Mouse (Mus musculus): Measurements from ENCODE around the gene Celf2. TPM values are rescaled to one million over a fixed set of nuclear protein-coding genes. Genes with fewer than 3 reads are reported as not detected.
"Not testable (repeated sequence)": the region's sequence is repeated elsewhere in the genome, so short reads cannot be mapped to it uniquely, and the experiment has no call there.

Gene Celf2
- total RNA-seq, 2 experiments from 2014 or later: 53.5 to 58.8 TPM

GRCm38 (mm10) chr2:7262668-7263067 is 246.7 kb downstream of the Celf2 start:
- DNase-seq: not testable (repeated sequence)

GRCm38 (mm10) chr2:7260186-7260585 is 249.2 kb downstream of the Celf2 start:
- peak; percentile 59 for DNase-seq

GRCm38 (mm10) chr2:7259616-7260015 is 249.7 kb downstream of the Celf2 start:
- DNase-seq: peak; percentile 7

GRCm38 (mm10) chr2:7256023-7256422 is 253.3 kb downstream of the Celf2 start:
- DNase-seq: no peak

GRCm38 (mm10) chr2:7255386-7255785 is 254.0 kb downstream of the Celf2 start:
- DNase-seq: no peak

GRCm38 (mm10) chr2:7250314-7250713 is 259.0 kb downstream of the Celf2 start:
- no peak for DNase-seq

GRCm38 (mm10) chr2:7249002-7249401 is 260.4 kb downstream of the Celf2 start:
- DNase-seq: no peak

- no peak for DNase-seq
These were observed 263.2 kb downstream of the Celf2 start for GRCm38 (mm10) chr2:7245958-7246774.

- peak; percentile 28 for DNase-seq
These were observed 267.2 kb downstream of the Celf2 start for GRCm38 (mm10) chr2:7242139-7242538.

GRCm38 (mm10) chr2:7241523-7241941 is 267.8 kb downstream of the Celf2 start:
- DNase-seq: peak; percentile 32

GRCm38 (mm10) chr2:7237283-7237682 is 272.1 kb downstream of the Celf2 start:
- DNase-seq: no peak

- DNase-seq: no peak
These were observed 272.9 kb downstream of the Celf2 start for GRCm38 (mm10) chr2:7236452-7236851.

GRCm38 (mm10) chr2:7235059-7235741 is 274.2 kb downstream of the Celf2 start:
- no peak for DNase-seq

- no peak for DNase-seq
These were observed 274.8 kb downstream of the Celf2 start for GRCm38 (mm10) chr2:7234587-7234986.

- no peak for DNase-seq
These were observed 276.0 kb downstream of the Celf2 start for GRCm38 (mm10) chr2:7233411-7233810.

- DNase-seq: no peak
These were observed 282.6 kb downstream of the Celf2 start for GRCm38 (mm10) chr2:7226785-7227184.

- no peak for DNase-seq
These were observed 284.9 kb downstream of the Celf2 start for GRCm38 (mm10) chr2:7224346-7225071.

GRCm38 (mm10) chr2:7223538-7223937 is 285.8 kb downstream of the Celf2 start:
- no peak for DNase-seq

- DNase-seq: no peak
These were observed 286.5 kb downstream of the Celf2 start for GRCm38 (mm10) chr2:7222886-7223285.

GRCm38 (mm10) chr2:7221856-7222255 is 287.5 kb downstream of the Celf2 start:
- DNase-seq: no peak

- no peak for DNase-seq
These were observed 291.3 kb downstream of the Celf2 start for GRCm38 (mm10) chr2:7218101-7218500.

- no peak for DNase-seq
These were observed 301.5 kb downstream of the Celf2 start for GRCm38 (mm10) chr2:7207691-7208504.

All from gastrocnemius, postnatal 25 days (tissue).